Mouse (Mus musculus) adrenal gland, postnatal 36 days (tissue): ENCODE results near the gene Nrde2. TPM values are rescaled to one million over a fixed set of nuclear protein-coding genes. Genes with fewer than 3 reads are reported as not detected.

Experiments used
- total RNA-seq, 2 experiments: library from RNA; stranded (reverse); gene quantifications; 2 replicates each; pipeline ENCODE4 v1.2.3; 2021

Gene Nrde2
- total RNA-seq, 2 experiments from 2014 or later: 11.6 to 20.2 TPM

Other genes starting within 250 kb of the Nrde2 start
- gene Kcnk13, start 195.2 kb downstream of the Nrde2 start, total RNA-seq: 1 to 10 TPM in 1 of 2 experiments, under 1 TPM in 1; 0.46 to 1.3 TPM
- gene Psmc1, start 49.5 kb downstream of the Nrde2 start, total RNA-seq: 100 to 1,000 TPM; 212 to 241 TPM
- 100 to 1,000 TPM; 361 to 418 TPM for gene Calm1, start 39.8 kb upstream of the Nrde2 start, total RNA-seq